Mouse (Mus musculus) forebrain, embryonic 14.5 days (tissue): ENCODE data around the gene Nlrp9b. TPM values are rescaled to one million over a fixed set of nuclear protein-coding genes. Genes with fewer than 3 reads are reported as not detected.
"Not testable (repeated sequence)": the region's sequence is repeated elsewhere in the genome, so short reads cannot be mapped to it uniquely, and the experiment has no call there.

Experiments used
- ATAC-seq: fragments of 200-750 bp; cut with Nextera tagmentation; 2 replicates; pipeline ENCODE4 v1.8.0; 2017; ENCODE audit warnings: mild to moderate bottlenecking, moderate library complexity
- DNase-seq: peaks from one replicate; pipeline ENCODE4 v3.0.0-alpha.2; 2015; ENCODE audit warnings: low spot score
- H3K27ac ChIP-seq: fragments of 300-500 bp; sonication (generic); 2 replicates; pipeline ENCODE4 v1.5.1; 2014; ENCODE audit warnings: low read depth, mild to moderate bottlenecking, control low read depth, low read length, moderate library complexity
- H3K27me3 ChIP-seq: fragments of 300-500 bp; sonication (generic); replicated peaks from 2 replicates; pipeline ENCODE4 v1.6.1; 2014; ENCODE audit warnings: low read length, control low read depth, mixed read lengths; ENCODE audit not compliant: control insufficient read depth, insufficient read depth
- H3K36me3 ChIP-seq: fragments of 300-500 bp; sonication (generic); 2 replicates; pipeline ENCODE4 v1.6.1; 2014; ENCODE audit warnings: low read length, control low read depth; ENCODE audit not compliant: control insufficient read depth, insufficient read depth
- H3K4me1 ChIP-seq: fragments of 300-500 bp; sonication (generic); 2 replicates; pipeline ENCODE4 v1.6.1; 2014; ENCODE audit warnings: antibody characterized with exemption, low read length, control low read depth; ENCODE audit not compliant: control insufficient read depth, insufficient read depth
- H3K4me2 ChIP-seq: fragments of 300-500 bp; sonication (generic); 2 replicates; pipeline ENCODE4 v1.6.1; 2014; ENCODE audit warnings: mild to moderate bottlenecking, control low read depth, low read length
- H3K4me3 ChIP-seq: fragments of 300-500 bp; sonication (generic); 2 replicates; pipeline ENCODE4 v1.5.1; 2014; ENCODE audit warnings: low read depth, low read length, control low read depth
- H3K9ac ChIP-seq: fragments of 300-500 bp; sonication (generic); 2 replicates; pipeline ENCODE4 v1.6.1; 2014; ENCODE audit warnings: mild to moderate bottlenecking, low read length, control low read depth, moderate library complexity
- H3K9me3 ChIP-seq: fragments of 300-500 bp; sonication (generic); replicated peaks from 2 replicates; pipeline ENCODE4 v1.6.1; 2016; ENCODE audit warnings: low read length, control low read depth, mixed read lengths; ENCODE audit not compliant: control insufficient read depth
- WGBS: fragments of 180-500 bp; shearing (Covaris S2); extraction: QIAGEN DNeasy Blood & Tissue Kit; methylation state at CpG from one replicate; pipeline ENCODE4 v1.1.7; 2014; 5-methylcytosine and 5-hydroxymethylcytosine counted together
- polyA plus RNA-seq: library from polyadenylated mRNA; unstranded; fragments of >200 nt; fragmentation: Nextera tagmentation; extraction: Ambion mirVana; gene quantifications from 2 replicates; pipeline ENCODE4 v1.2.1, GENCODE M21; 2014

Nlrp9b gene
- polyA plus RNA-seq, 1 experiment from 2014 or later, result not detected

DNA sequence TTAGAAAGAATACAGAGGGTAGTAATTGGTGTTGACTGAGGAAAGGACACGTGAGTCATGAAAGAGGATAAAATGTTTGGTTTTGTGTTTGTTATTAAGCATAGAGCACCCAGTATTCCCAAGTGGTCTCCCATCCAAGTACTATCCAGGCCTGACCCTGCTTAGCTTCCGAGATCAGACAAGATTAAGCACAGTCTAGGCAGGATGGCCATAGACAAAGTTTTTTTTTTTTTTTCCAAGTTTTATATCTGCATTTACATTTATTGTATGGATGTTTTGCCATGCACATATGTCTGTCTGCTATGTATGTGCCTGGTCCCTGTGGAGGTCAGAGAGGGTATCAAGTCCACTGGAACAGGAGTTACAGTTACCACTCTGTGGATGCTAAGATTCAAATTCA, 18.7 kb downstream of the Nlrp9b start:
- Histone ChIP-seq H3K27me3 (no peaks in the 10 kb centered on the region), H3K36me3 (no peaks in the 10 kb centered on the region), H3K4me1 (no peaks in the 10 kb centered on the region), H3K4me2 (no peak overlapping the region), H3K9ac (no peak overlapping the region), H3K4me3 (no peak overlapping the region), H3K9me3 (no peaks in the 10 kb centered on the region), H3K27ac (no peak overlapping the region)
- DNase-seq (no peak), ATAC-seq (no peak)
- 70% methylated on average over 2 of the region's 2 CpGs for WGBS

- not testable (repeated sequence) for H3K9me3 ChIP-seq, DNase-seq, H3K4me1 ChIP-seq, H3K4me3 ChIP-seq, H3K9ac ChIP-seq, H3K36me3 ChIP-seq, ATAC-seq, H3K4me2 ChIP-seq, H3K27ac ChIP-seq, H3K27me3 ChIP-seq
- 62% methylated on average over 4 of the region's 4 CpGs for WGBS
Measured at GRCm38 (mm10) chr7:20064100-20064499, 72.8 kb downstream of the Nlrp9b start.

DNA sequence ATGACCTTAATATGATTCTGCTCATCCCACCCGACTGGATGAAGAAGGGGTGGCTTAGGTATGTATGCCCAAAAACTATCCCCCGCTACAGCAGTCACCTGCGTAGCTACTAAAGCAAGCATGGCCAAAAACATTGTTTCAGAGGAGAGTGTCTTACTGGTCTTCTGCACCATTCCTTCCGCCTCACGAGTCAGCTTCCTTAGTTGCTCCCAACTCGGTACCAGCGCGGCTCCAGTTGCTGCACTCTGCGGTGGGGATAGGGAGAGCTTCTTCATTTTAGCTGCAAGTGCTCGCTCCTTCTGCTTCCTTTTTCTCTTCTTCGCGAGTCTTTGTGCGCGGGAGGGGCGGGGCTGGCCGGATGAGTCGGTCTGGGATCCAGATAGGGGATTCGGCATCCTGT, 86.9 kb downstream of the Nlrp9b start:
- H3K9me3 ChIP-seq, H3K4me3 ChIP-seq, H3K9ac ChIP-seq, H3K4me2 ChIP-seq, H3K27me3 ChIP-seq, DNase-seq, H3K36me3 ChIP-seq, H3K27ac ChIP-seq, H3K4me1 ChIP-seq, ATAC-seq: not testable (repeated sequence)
- 67% methylated on average over 18 of the region's 18 CpGs for WGBS

GRCm38 (mm10) chr7:20099380-20099779, 108.1 kb downstream of the Nlrp9b start, which contains the start of gene Vmn1r91:
Gene Vmn1r91, plus strand, starts transcription at chr7:20099680.
- not testable (repeated sequence) for H3K4me1 ChIP-seq, H3K27ac ChIP-seq, H3K9me3 ChIP-seq, H3K9ac ChIP-seq, H3K27me3 ChIP-seq, H3K4me3 ChIP-seq, DNase-seq, H3K4me2 ChIP-seq, H3K36me3 ChIP-seq, ATAC-seq
- WGBS, result 88% methylated on average over 5 of the region's 5 CpGs

- no CpG with 5 or more reads among the region's 2 CpGs for WGBS
- not testable (repeated sequence) for DNase-seq, H3K4me1 ChIP-seq, H3K4me2 ChIP-seq, H3K36me3 ChIP-seq, H3K4me3 ChIP-seq, H3K9me3 ChIP-seq, H3K27me3 ChIP-seq, H3K9ac ChIP-seq, ATAC-seq, H3K27ac ChIP-seq
Measured at GRCm38 (mm10) chr7:20122479-20122878, 131.2 kb downstream of the Nlrp9b start, which contains the start of gene Gm16442. Gene Gm16442, minus strand, starts transcription at chr7:20122579.

Other genes with a start within 250 kb of the Nlrp9b start
- gene Nectin2, start 241.0 kb upstream of the Nlrp9b start, polyA plus RNA-seq, result 33.0 and 39.7 TPM in 2 replicates
- gene Bcam, start 220.4 kb upstream of the Nlrp9b start, polyA plus RNA-seq, result 5.8 and 7.6 TPM in 2 replicates
- not detected in 2 replicates for gene Cblc, start 194.7 kb upstream of the Nlrp9b start, polyA plus RNA-seq
- gene Bcl3, start 168.7 kb upstream of the Nlrp9b start, polyA plus RNA-seq, result 0.75 TPM in 1 of 2 replicates, not detected in the other
- gene Gm19345, start 139.5 kb upstream of the Nlrp9b start, polyA plus RNA-seq, result 5.6 and 7.1 TPM in 2 replicates
- not detected in 2 replicates for gene Ceacam16, start 130.2 kb upstream of the Nlrp9b start, polyA plus RNA-seq
- gene Ceacam19, start 103.5 kb upstream of the Nlrp9b start, polyA plus RNA-seq, result not detected in 2 replicates
- 3.2 and 5.0 TPM in 2 replicates for gene Pvr, start 70.3 kb upstream of the Nlrp9b start, polyA plus RNA-seq
- gene Igsf23, start 40.7 kb upstream of the Nlrp9b start, polyA plus RNA-seq, result not detected in 2 replicates
- not detected in 2 replicates for gene Ceacam20, start 26.1 kb upstream of the Nlrp9b start, polyA plus RNA-seq
- not detected in 2 replicates for gene Vmn1r91, start 108.2 kb downstream of the Nlrp9b start, polyA plus RNA-seq
- not detected in 2 replicates for gene Gm16442, start 131.1 kb downstream of the Nlrp9b start, polyA plus RNA-seq
- not detected in 2 replicates for gene Vmn1r93, start 147.6 kb downstream of the Nlrp9b start, polyA plus RNA-seq
- not detected in 2 replicates for gene Vmn1r94, start 176.9 kb downstream of the Nlrp9b start, polyA plus RNA-seq
- not detected in 2 replicates for gene Vmn1r95, start 202.2 kb downstream of the Nlrp9b start, polyA plus RNA-seq
- gene Gm6164, start 214.1 kb downstream of the Nlrp9b start, polyA plus RNA-seq, result not detected in 2 replicates
- not detected in 2 replicates for gene Gm4498, start 242.4 kb downstream of the Nlrp9b start, polyA plus RNA-seq